Mouse (Mus musculus) G1E (cell line): Measurements from ENCODE around the gene Faf1.

Experiments used
- CTCF ChIP-seq: IDR thresholded peaks from 2 replicates; pipeline ENCODE4 v1.5.1; 2012; ENCODE audit warnings: low read depth, low read length, inconsistent platforms, mixed read lengths
- GATA1 ChIP-seq: IDR thresholded peaks from 2 replicates; pipeline ENCODE4 v1.6.1; 2012; ENCODE audit warnings: borderline replicate concordance, low read length, inconsistent platforms, mixed read lengths
- POLR2AphosphoS5 ChIP-seq: IDR thresholded peaks from 2 replicates; pipeline ENCODE4 v1.6.1; 2012; ENCODE audit warnings: low read depth, low read length, inconsistent platforms; ENCODE audit not compliant: insufficient replicate concordance
- TAL1 ChIP-seq: conservative IDR thresholded peaks from 2 replicates; pipeline ENCODE4 v1.6.1; 2012; ENCODE audit warnings: low read depth, low read length, inconsistent platforms, mixed read lengths

GRCm38 (mm10) chr4:109981083-109981870 is 304.9 kb downstream of the Faf1 start:
- TF ChIP-seq GATA1 (no peak), TAL1 (no peak), CTCF (no peak), POLR2AphosphoS5 (no peak)
